Mouse (Mus musculus) right cerebral cortex, postnatal 10 days (tissue): ENCODE data around the gene Ctss.
A peak's percentile ranks its signal among the peaks of the same experiment; 100 is the strongest.

ENCODE experiments used
- DNase-seq, 2 experiments: peaks; one replicate each; pipeline ENCODE4 v3.0.0; 2021; ENCODE audit warnings: low spot score in 2 of 2

Ctss gene

DNA sequence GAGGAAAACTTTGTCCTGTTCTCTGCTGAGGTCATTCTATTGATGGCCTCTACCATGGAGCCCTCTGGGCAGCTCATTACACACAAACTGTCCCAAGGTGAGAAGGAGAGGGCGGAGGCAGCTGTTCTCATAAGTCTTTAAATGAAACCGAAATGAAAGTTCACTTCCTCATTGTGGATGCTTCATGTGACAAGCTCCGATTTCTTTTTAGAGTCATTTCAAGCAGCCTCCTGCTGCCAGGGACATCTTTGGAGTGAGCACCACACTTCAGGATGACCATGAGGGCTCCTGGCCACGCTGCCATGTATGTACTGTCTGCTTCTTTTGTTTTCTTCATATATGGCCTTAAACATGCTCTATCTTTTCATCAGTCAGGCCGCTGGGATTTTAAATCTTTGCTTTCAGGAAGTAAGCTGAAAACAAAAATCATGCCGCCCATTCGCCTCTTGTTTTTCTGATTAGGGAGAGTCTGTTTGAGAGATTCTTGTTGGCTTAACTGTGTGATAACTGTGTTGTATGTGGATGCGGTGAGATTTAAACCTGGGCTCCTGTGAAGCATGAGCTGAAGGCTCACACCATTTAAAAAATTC lies at the start of gene Ctss:
Gene Ctss, plus strand, starts transcription at position 165 of the 590 bp plus-strand sequence.
- no peak for DNase-seq

DNA sequence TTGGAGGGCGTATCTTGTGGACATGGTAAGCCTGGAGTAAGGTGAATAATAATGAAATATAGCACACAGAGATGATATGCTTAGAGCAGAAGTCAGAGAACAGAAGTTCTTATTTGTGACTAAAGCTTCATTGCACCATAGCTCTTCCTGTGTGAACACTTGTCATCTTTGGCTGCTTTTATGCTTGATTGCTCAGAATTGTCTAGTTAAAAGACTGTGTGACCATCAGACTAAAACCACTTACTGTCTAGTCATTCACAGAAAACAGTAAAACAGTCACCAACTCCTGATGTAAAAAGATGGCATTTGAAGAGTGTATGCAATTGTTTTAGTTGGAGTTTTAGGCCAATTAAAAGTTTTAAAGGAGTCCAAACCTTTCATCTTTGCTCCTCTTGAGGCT lies 47.6 kb upstream of the Ctss start:
- DNase-seq, result no peak

DNA sequence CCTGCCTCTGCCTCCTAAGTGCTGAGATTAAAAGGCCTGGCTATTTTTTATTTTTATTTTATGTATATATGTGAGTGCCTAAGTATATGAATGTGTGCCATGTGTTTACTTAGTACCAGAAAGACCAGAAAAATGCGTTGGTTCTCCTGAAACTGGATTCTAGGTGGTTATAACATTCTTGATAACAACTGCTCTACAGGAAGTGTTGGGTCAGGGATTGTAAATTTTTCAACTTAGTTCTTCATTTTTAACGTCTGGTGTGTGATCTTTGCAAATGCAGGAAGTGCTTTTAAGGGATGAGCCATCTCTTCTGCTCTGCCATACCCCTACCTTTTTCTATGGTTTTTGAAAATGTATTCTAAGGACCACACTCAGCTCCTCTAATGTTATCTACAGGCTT lies 40.2 kb upstream of the Ctss start:
- DNase-seq, result no peak

DNA sequence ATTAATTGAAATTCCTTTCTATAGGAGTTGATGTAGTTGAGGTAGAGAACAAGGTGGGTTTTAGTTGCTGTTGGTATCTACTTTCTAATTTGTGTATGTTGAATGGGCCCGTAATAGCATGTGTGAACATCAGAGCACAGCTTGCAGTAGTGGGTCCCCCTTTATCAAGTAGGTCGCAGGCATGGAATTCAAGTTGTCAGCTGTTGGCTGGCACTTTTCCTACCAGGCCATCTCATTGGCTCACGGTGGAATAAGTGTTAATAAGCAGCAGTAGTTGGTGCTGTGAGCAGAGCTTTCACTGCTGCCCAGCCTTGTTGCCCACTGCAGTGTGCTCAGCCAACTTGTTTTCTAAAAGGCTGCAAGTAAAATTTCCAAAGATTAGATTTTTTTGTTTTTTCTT lies 37.9 kb upstream of the Ctss start:
- DNase-seq, result no peak

DNA sequence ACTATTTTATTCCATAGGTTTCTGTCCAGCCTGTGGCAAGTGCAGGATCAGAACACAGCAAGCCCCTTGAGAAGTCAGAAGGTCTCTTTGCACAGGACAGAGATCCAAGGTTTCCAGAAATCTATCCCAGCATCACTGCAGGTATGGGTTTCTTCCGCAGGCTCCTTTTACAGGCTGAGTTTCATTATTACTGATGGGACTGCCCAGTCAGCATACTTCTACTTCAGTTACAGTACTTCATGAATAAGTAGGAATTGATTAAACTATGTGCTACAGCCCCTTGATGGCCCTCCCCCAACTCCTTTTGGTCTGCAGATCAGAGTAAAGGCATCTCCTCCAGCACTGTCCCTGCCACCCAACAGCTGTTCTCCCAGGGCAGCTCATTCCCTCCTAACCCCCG lies 36.3 kb upstream of the Ctss start:
- DNase-seq, result no peak

DNA sequence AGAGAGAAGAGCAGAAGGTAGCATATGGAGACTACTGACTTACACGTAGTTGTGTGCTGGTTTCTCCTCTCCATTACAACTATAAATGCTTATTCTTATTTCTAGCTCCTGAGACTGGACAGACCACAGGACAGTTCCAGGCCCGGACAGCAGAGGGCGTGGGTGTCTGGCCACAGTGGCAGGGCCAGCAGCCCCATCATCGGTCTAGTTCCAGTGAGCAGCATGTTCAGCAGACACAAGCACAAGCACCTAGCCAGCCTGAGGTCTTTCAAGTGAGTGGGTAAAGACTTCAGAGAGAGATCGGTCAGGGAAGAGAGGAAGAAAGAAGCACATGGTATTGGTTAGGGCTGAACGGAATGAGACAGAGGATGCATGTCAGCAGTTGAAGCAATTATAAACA lies 32.2 kb upstream of the Ctss start:
- peak; percentile 54 to 57 for DNase-seq

DNA sequence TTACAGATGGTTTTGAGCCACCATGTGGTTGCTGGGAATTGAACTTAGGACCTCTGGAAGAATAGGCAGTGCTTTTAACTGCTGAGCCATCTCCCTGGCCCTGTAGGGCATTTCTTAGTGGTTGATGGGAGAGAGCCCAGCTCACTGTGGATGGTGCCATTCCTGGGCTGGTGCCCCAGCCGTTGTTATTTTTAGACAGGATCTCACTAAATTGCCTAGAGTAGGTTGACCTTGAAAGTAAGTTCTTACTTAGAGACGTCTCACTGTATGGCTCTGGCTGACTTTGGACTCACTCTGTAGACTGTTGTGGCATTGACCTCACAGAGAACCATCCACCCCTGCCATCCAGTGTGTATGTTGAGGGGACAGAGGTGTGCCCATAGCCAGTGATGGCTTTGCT lies 28.4 kb upstream of the Ctss start:
- no peak for DNase-seq

DNA sequence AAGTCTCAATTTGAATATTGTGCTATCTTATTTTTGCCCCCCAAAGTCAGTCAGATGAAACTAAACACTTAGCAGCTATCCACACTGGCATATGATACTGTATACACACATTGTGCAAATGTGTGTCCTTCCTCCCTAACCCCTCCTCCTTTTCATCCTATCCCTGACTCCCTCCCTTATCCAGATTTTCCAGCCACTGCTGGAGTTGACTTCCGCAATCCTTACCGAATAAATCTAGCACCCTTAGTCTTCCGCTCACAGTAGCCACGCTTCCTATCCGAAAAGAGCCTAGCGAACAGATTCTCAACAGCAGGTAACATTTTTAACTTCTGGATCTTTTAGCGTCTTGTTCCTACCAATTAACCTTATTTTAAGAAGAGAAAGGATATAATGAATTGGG lies 27.6 kb upstream of the Ctss start, which contains the start of gene Ctsk:
Gene Ctsk, plus strand, starts transcription at position 233 of the 400 bp plus-strand sequence.
- DNase-seq, result no peak

DNA sequence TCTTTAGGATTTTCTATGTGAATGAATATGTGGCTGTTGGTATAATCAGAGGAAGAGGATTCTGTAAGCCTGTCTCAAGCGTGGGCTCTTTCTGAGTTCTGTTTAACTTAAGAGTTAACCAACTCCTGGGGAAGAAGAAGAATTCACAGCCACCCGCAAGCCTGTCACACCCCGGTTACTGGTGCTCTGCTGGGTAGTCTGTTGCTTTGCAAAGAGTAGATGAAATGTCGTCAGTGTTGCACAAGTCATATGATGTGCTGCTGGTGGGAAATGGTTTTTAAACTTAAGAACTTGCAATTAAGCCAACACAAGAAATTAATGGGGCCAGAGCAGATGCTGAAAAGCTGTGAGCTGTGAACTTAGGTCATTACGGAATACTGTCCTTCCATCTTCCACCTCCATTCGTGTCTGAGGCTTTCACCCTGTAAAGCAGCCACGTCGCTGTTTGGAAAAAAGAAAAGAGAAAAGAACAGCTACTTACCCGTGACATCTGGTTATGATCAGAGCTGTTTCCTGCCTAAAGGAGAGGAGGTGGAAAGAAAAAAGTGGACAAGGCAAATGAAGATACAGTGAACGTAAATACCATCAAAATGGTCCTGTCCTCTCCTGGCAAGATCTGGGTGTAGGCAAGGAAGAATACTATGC lies 27.0 kb upstream of the Ctss start:
- no peak for DNase-seq

DNA sequence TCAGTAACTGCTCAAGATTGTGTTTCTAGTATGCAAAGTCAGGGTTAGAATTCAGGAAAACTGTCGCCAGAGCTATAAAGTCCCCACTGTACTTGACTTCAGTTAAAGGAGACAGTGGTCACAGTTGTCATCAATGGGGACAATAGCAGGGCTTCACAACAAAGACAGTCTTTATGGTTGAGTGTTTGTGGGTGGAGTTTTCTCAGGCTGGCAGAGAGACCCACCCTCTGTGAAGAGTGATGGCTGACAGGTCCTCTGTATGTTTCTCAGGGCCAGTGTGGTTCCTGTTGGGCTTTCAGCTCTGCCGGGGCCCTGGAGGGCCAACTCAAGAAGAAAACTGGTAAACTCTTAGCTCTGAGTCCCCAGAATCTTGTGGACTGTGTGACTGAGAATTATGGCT lies 24.3 kb upstream of the Ctss start:
- no peak for DNase-seq

DNA sequence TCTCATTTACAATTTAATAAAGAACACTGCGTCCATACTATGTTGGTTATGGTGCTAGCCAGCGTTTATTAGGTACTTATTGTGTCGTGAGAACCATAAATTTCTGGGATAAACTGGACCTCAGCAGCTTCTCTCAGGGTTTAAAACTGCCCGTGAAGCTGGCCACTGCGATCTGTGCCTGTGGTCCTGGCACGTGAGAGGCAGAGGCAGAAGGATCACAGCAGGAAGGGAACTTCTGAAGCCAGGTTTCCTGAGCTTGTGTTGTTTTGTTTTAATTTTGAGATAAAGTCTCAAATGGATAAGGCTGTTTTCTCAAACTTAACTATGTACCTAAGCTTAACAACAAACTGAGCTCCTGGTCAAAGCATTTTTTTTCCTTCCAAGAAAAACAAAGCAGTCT lies 17.2 kb upstream of the Ctss start:
- DNase-seq, result no peak

DNA sequence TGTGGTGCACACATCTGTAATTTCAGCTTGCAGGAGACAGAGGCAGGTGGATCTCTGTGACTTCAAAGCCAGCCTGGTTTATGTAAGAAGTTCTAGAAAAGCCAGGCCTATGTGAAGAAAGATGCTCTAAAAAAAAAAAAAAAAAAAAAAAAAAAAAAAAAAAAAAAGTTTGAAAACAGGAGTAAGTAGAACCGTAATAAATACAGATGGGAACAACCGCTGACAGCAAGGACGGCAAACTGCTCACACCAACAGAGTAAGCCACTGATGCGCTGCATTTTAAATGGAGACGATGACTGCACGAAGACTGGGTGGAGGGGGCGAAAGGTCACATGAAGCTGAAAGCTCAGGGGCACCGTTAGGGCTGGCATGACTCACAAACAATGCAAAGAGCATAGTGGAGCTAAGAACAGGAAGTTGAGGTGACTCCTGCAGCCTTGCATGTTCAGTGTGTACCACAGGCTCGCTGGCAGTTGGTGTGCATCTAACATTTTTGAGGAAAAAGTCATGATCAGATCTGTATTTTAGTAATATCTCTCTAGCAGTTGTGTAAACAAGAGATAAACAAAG lies 14.9 kb upstream of the Ctss start:
- no peak for DNase-seq

DNA sequence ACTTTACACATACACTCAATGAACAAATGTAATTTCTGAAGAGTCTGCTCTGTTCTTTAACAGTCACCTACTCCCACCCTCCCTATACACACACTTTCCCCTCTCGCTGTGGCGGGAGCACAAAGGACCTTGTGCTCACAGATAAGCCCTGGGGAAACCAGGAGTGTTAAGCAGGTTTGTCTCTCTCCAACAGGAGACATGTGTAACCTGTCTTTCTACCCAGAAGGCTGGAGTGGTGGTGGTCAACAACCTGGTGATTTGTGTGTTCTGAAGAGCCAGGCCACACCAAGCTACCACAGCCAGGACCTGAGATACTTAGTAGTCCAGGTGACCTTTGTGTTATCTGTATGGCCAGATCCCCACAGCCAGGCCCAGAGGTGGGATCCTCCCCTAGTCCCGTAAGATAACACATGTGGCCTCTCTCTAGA lies 10.0 kb upstream of the Ctss start:
- no peak for DNase-seq

DNA sequence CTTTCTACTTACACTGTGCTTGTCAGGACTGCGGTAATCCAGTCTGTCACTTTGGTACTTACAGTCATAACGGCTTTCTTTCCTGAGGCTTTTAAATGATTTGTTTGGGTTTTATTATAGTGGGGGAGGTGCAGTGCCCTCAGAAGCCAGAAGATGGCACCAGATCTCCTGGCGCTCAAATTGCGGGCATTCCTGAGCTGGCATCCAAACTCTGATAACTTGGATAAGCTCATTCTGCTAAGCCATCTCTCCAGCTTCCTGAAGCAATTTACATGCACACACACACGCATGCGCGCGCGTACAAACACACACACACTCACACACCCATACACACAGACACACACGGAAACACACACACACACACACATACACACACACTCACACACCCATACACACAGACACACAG lies 9.1 kb upstream of the Ctss start:
- DNase-seq, result peak; percentile 80

DNA sequence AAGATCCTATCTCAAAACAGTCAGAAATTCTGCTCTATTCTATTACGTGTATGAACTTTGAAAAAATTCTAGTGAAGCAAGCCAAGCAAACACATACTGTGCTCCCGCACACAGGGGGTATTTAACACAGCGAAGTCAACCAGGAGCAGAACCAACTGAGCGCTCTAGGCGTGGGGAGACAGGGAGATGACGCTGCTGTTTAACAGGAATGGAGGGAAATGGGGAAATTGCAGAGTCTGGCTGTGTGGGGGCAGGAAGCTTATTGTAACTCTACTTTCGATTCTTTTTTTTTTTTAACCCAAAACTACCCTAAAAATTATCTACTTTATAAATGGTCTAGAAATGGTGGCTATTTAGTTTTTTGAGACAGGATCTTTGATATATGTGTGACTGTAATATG lies 7.7 kb upstream of the Ctss start:
- no peak for DNase-seq

DNA sequence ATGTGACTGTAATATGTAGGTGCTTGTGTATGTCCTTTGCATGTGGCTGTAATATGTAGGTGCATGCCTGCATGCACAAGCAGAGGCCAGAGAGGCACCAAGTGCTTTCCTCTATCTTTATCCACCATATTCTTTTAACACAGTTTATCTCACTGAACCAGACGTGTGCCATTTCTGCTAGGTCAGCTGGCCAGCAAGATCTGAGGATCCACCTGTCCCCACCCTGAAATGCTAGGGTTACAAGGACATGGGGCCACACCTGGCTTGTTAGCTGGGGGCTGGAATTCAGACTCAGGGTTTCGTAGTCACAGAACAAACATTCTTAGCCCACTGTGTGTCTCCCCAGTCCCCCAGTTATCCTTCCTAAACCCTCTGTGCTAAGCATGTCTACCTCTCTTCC lies 7.3 kb upstream of the Ctss start:
- no peak for DNase-seq

DNA sequence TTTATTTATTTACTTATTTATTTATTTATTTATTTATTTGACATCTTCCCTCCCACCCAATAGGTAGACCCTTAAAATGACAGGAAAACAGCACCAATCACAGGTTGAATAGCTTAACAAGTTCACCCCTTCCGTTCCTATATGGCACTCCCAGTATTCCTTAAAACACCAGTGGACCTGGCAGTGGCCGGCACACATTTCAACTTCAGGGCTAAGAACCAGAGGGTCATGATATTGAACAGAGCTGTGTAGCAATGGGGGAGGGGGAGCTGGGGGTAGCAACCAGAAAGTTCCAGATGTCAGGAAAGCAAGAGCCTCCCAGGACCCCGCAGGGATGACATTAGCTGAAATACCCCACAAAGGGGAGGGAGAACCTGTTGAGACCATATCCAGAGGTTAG lies 6.5 kb upstream of the Ctss start:
- DNase-seq, result no peak

DNA sequence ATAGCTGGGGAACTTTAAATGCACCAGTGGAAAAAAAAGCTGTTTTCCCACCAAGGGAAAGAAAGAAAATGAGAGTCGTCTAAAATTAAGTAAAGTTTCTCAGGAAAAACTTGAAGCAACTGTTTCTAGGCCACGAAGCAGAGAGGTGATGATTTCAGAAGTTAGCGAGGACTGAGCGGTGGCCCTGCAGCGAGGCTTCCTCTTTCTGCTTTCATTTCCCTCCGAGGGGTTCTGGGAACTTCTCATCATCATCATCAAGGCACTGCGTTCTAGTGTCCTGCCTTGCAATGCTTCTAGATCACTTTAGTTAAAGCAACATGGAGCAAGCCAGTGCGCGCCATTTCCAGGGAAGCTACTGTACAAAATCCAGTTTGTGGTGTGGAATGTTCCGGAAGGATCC lies 5.4 kb upstream of the Ctss start:
- no peak for DNase-seq

DNA sequence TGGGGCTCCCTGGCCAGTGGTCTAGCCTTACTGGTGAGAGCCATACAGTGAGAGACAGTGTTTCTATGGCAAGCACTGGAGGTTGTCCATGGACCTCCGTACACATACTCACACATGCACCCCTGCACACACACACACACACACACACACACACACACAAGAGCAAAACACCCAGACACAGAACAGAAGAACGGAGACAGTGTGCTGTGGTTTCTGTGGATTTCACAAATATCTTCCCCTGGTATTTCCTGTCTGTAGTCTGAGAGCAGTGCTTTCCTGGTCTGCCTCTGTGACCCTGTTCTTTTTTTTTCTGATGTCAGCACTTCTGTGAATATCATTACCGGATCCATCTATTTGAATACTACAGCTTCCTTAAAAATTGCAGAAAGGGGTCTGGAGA lies 2.9 kb upstream of the Ctss start:
- no peak for DNase-seq

DNA sequence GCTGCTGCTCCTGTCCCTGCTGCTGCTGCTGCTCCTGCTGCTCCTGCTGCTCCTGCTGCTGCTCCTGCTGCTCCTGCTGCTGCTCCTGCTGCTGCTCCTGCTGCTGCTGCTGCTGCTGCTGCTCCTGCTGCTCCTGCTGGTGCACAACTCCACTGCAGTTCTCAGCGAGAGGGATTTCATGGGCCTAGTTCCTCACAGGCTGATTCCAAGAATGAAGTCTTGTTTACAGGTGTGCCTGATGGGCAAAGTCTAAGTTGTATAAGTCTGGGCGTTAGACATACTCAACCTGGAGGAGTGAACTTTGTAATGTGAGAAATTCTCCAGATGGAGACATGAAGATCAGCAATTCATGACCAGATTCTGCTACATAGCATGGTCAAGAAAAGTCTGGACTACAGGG lies 1.9 kb upstream of the Ctss start:
- DNase-seq, result no peak

DNA sequence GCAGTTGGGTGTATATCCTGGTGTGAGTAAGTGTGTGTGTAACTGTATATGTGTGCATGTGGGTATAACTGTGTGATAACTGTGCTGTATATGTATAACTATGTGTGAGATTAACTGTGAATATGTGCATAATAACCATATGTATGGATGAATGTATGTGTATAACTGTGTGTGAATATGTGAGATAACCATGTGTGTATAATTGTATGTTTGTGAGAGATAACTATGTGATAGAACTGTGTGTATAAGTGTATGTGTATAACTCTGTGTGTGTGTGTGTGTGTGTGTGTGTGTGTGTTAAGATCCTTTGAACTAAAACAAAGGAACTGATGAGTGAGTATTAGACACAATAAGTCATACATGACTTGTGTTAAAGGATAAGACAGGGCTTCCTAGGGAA lies 475 bp upstream of the Ctss start:
- no peak for DNase-seq

DNA sequence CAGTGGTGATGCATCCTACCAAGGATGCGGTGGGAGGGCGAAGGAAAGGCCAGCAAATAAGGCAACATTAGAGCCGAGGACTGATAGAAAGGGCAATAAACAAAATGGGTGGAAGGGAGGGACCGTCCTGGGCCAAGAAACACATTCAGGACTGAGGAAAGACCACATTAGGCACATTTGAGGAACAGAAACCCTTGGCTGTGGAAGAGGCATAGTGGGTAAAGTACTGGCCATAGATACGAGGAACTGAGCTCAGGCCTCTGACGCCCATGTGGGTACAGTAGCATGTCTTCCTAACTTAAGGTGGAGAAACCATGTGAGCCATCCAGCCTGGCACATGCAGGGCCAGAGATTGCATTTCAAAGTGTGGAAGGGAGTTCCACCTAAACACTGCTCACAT lies 3.2 kb downstream of the Ctss start:
- peak; percentile 28 to 35 for DNase-seq

DNA sequence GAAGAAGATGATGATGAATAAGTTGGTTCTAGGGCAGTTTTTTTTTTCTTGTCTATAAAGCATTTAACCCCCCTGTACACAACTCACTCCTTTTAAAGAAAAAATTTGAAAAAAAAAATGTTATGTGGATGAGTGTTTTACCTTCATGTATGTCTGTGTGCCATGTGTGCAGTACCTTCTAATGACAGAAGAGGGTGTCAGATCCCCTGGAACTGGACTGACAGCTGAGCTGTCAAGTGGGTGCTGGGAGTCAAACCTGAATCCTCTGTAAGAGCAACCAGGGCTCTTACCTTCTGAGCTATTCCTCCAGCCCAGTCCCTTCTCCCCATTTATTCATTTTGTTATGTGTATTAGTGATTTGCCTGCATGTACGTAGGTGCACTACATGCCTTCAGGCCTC lies 4.4 kb downstream of the Ctss start:
- DNase-seq, result no peak

DNA sequence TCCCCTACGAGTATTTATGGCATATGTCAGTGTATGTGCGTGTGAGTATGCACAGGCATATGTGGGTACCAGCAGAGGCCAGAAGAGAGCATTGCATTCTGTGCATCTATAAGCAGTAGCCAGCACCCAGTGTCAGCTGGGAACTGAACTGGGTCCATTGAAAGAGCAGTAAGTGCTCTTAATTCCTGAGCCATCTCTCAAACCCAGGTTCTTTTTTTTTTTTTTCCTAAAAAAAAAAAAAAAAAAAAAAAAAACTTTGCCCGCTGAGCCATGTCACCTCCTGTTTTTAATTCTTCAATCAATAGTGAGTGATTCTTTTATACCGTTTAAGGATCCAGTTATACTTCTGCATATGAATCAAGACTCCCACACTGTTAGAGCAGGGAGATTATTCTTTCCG lies 6.8 kb downstream of the Ctss start:
- DNase-seq, result no peak
